Mouse (Mus musculus) limb, embryonic 10.5 days (tissue): ENCODE measurements around the gene Nsun5. TPM values are rescaled to one million over a fixed set of nuclear protein-coding genes. Genes with fewer than 3 reads are reported as not detected.
A peak's percentile ranks its signal among the peaks of the same experiment; 100 is the strongest.
"Not testable (repeated sequence)": the region's sequence is repeated elsewhere in the genome, so short reads cannot be mapped to it uniquely, and the experiment has no call there.

Experiments
- DNase-seq: peaks from one replicate; pipeline ENCODE4 v3.0.0-alpha.2; 2017; ENCODE audit warnings: low spot score
- H3K27ac ChIP-seq: fragments of 300-500 bp; sonication (generic); 2 replicates; pipeline ENCODE4 v1.5.1; 2016; ENCODE audit warnings: mild to moderate bottlenecking
- H3K27me3 ChIP-seq: fragments of 300-500 bp; sonication (generic); 2 replicates; pipeline ENCODE4 v1.6.1; 2016; ENCODE audit warnings: low read depth, mild to moderate bottlenecking; ENCODE audit not compliant: poor library complexity, severe bottlenecking
- H3K36me3 ChIP-seq: fragments of 300-500 bp; sonication (generic); 2 replicates; pipeline ENCODE4 v1.6.1; 2016; ENCODE audit warnings: mild to moderate bottlenecking, moderate library complexity
- H3K4me1 ChIP-seq: fragments of 300-500 bp; sonication (generic); 2 replicates; pipeline ENCODE4 v1.6.1; 2016
- H3K4me3 ChIP-seq: fragments of 300-500 bp; sonication (generic); 2 replicates; pipeline ENCODE4 v1.5.1; 2016; ENCODE audit warnings: mild to moderate bottlenecking, moderate library complexity
- H3K9me3 ChIP-seq: fragments of 300-500 bp; sonication (generic); replicated peaks from 2 replicates; pipeline ENCODE4 v1.6.1; 2016; ENCODE audit warnings: mild to moderate bottlenecking
- WGBS: fragments of 180-500 bp; shearing (Covaris S2); methylation state at CpG from one replicate; pipeline ENCODE4 v1.1.7; 2016; 5-methylcytosine and 5-hydroxymethylcytosine counted together
- polyA plus RNA-seq: library from polyadenylated mRNA; unstranded; fragments of >200 nt; fragmentation: Nextera tagmentation; extraction: Ambion mirVana; gene quantifications from 2 replicates; pipeline ENCODE4 v1.2.1, GENCODE M21; 2016

The Nsun5 gene
- polyA plus RNA-seq, 1 experiment from 2014 or later, result 53.2 TPM

- Histone ChIP-seq H3K27me3 (peaks cover 30% of the 10 kb centered on the region), H3K4me3 (peak overlapping the region; percentile 29), H3K9me3 (peaks cover 2% of the 10 kb centered on the region), H3K36me3 (no peaks in the 10 kb centered on the region), H3K4me1 (peaks cover 6% of the 10 kb centered on the region), H3K27ac (no peak overlapping the region)
- WGBS, result 20% methylated on average over 20 of the region's 20 CpGs
- peak; percentile 61 for DNase-seq
Observed at GRCm38 (mm10) chr5:135353564-135353963, 16.2 kb upstream of the Nsun5 start.

DNA sequence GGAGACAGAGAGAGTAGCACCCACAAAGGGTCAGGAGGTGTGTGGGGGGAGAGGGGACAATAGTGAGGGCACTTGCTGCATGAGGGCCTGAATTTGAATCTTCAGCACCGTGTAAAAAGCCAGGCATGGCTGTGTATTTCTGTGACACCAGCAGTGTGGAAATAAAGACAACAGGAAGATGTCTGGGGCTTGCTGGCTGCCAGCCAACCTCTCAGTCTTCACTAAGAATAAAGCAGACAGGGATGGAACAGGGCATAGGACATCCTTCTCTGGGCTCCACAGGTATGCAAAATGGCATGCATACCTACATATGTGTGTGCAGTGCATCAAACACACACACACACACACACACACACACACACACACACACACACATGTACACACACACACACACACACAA, 13.7 kb upstream of the Nsun5 start:
- no peaks in the 10 kb centered on the region for H3K36me3 ChIP-seq
- H3K4me1 ChIP-seq, result peaks cover 6% of the 10 kb centered on the region
- no peak overlapping the region for H3K27ac ChIP-seq
- H3K27me3 ChIP-seq, result peaks cover 30% of the 10 kb centered on the region
- 69% methylated on average over 1 of the region's 1 CpGs for WGBS
- no peak overlapping the region for H3K4me3 ChIP-seq
- H3K9me3 ChIP-seq, result peaks cover 2% of the 10 kb centered on the region
- no peak for DNase-seq

DNA sequence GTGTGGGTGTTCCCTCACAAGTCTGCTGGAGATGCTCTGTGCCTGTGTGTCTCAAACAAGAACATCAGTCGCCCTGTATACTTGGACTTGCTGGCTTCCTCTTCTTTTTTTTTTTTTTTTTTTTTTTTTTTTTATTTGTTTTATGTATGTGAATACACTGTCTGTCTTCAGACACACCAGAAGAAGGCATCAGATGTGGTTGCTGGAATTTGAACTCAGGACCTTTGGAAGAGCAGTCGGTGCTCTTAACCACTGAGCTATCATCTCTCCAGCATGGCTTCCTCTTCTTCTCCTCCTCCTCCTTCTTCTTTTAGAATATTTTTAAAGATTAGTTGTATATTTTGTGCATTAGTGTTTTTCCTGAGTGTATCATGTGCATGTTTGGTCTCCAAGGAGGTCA, 12.2 kb upstream of the Nsun5 start:
- 89% methylated on average over 2 of the region's 2 CpGs for WGBS
- no peak overlapping the region for H3K4me3 ChIP-seq
- H3K27ac ChIP-seq, result no peak overlapping the region
- peaks cover 2% of the 10 kb centered on the region for H3K9me3 ChIP-seq
- H3K27me3 ChIP-seq, result peaks cover 20% of the 10 kb centered on the region
- no peaks in the 10 kb centered on the region for H3K36me3 ChIP-seq
- no peak for DNase-seq
- peaks cover 6% of the 10 kb centered on the region for H3K4me1 ChIP-seq

DNA sequence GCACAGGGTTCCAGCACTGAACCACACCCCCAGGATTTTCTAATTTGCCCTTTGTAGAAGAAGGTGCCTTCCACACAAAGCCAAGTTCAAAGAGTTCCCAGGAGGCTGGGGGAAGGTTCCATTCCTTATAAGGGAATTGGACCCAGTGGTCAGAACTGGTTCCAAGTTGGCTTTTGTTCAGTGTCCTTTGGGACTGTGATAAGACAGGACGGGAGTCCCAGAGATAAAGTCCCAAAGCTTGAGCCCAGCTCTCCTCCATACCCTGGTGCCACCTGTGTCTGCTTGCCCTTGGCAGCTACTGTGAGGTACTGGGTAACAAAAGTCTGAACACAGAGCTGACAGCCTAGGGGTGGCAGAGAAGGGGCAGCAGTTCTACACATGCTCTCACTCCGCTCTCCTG, 10.0 kb upstream of the Nsun5 start:
- DNase-seq, result no peak
- H3K4me1 ChIP-seq, result no peaks in the 10 kb centered on the region
- H3K36me3 ChIP-seq, result no peaks in the 10 kb centered on the region
- H3K9me3 ChIP-seq, result peaks cover 2% of the 10 kb centered on the region
- no peak overlapping the region for H3K27ac ChIP-seq
- 0 out of 2 replicates have a peak, but pooled peaks cover 2% of the 10 kb centered on the region for H3K27me3 ChIP-seq
- 94% methylated on average over 2 of the region's 2 CpGs for WGBS
- no peak overlapping the region for H3K4me3 ChIP-seq

GRCm38 (mm10) chr5:135362572-135362971, 7.2 kb upstream of the Nsun5 start:
- Histone ChIP-seq H3K36me3 (no peaks in the 10 kb centered on the region), H3K27ac (no peak overlapping the region), H3K27me3 (0 out of 2 replicates have a peak, but pooled peaks cover 2% of the 10 kb centered on the region), H3K9me3 (peaks cover under 1% of the 10 kb centered on the region), H3K4me3 (no peak overlapping the region), H3K4me1 (no peaks in the 10 kb centered on the region)
- whole genome bisulfite sequencing, result 95% methylated on average over 3 of the region's 3 CpGs
- DNase-seq, result no peak

DNA sequence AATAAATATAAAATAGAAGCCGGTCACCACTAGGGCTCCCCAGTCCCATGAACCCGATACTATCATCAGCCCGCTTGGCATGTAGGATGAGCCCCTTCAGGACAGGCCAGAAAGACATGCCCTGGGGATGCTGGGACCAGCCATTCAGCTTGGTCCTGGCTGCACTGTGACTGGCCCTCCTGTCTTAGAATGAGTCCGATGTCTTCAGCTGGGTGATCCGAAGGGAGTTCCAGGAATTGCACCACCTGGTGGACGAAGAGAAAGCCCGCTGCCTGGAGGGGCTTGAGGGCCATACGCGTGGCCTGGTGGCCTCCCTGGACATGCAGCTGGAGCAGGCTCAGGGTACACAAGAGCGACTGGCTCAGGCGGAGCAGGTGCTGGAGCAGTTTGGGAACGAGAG, 6.2 kb upstream of the Nsun5 start:
- DNase-seq, result peak; percentile 71
- Histone ChIP-seq H3K4me3 (no peak overlapping the region), H3K27ac (no peak overlapping the region), H3K4me1 (no peaks in the 10 kb centered on the region), H3K36me3 (no peaks in the 10 kb centered on the region), H3K9me3 (no peaks in the 10 kb centered on the region), H3K27me3 (0 out of 2 replicates have a peak, but pooled peaks cover 2% of the 10 kb centered on the region)
- 30% methylated on average over 12 of the region's 12 CpGs for WGBS

DNA sequence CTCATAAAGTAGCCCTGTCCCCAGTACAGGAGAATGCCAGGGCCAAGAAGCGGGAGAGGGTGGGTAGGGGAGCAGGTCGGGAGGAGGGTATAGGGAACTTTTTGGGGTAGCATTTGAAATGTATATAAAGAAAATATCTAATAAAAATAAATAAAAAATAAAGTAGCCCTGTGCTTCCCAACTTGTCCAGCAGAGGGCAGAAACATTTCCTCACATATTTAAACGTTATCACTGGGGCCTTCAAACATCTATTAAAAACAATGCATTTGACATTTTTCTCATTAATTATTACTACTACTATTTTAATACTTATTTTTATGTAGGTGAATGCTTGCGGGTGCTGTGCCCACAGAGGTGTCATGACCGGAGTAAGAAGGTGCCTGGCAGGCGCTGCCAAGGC, 1.9 kb upstream of the Nsun5 start:
- H3K27ac ChIP-seq, result no peak overlapping the region
- H3K4me3 ChIP-seq, result no peak overlapping the region
- H3K36me3 ChIP-seq, result peaks cover 18% of the 10 kb centered on the region
- H3K27me3 ChIP-seq, result 0 out of 2 replicates have a peak, but pooled peaks cover 2% of the 10 kb centered on the region
- 61% methylated on average over 6 of the region's 6 CpGs for WGBS
- no peaks in the 10 kb centered on the region for H3K9me3 ChIP-seq
- no peak for DNase-seq
- peaks cover 19% of the 10 kb centered on the region for H3K4me1 ChIP-seq

DNA sequence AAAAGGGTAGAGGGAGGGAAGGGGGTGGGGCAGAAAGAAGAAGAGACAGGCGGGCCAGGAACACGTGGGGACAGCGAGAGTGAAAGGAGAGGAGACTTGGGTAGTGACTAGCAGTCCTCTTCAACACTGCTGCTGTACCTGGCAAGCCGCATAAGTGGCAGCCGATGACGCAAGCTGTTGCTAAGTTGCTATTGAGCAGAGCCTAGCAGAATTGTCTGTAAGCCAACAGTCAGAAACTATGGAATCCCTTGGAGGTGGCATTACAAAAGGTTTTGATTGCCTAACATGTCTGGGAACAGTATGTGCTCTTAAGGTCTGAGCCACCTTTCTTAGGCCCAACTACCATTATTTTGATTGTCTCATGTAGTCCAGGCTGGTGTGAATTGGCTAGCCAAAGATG, 1.4 kb upstream of the Nsun5 start:
- Histone ChIP-seq H3K4me3 (no peak overlapping the region), H3K36me3 (peaks cover 23% of the 10 kb centered on the region), H3K27ac (no peak overlapping the region), H3K27me3 (0 out of 2 replicates have a peak, but pooled peaks cover 2% of the 10 kb centered on the region), H3K9me3 (no peaks in the 10 kb centered on the region), H3K4me1 (peaks cover 19% of the 10 kb centered on the region)
- DNase-seq, result no peak
- 77% methylated on average over 6 of the region's 6 CpGs for WGBS

DNA sequence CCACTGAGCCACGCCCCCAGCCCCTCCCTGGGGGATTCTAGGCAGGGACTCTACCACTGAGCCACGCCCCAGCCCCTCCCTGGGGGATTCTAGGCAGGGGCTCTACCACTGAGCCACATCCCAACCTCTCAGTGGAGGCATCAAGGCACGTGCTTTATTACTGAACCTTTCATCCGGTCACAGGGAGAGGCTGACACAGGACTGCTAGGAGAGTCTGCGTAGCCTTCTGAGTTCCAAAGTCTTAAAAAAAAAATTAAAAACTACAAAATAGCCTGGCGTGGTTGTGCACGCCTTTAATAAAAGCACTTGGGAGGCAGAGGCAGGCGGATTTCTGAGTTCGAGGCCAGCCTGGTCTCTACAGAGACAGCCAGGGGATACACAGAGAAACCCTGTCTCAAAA, 557 bp upstream of the Nsun5 start:
- H3K36me3 ChIP-seq, result peaks cover 32% of the 10 kb centered on the region
- H3K27ac ChIP-seq, result peak overlapping the region; percentile 85
- H3K4me1 ChIP-seq, result peaks cover 19% of the 10 kb centered on the region
- peak overlapping the region; percentile 98 for H3K4me3 ChIP-seq
- not testable (repeated sequence) for H3K9me3 ChIP-seq, H3K27me3 ChIP-seq, DNase-seq
- WGBS, result 63% methylated on average over 9 of the region's 9 CpGs

DNA sequence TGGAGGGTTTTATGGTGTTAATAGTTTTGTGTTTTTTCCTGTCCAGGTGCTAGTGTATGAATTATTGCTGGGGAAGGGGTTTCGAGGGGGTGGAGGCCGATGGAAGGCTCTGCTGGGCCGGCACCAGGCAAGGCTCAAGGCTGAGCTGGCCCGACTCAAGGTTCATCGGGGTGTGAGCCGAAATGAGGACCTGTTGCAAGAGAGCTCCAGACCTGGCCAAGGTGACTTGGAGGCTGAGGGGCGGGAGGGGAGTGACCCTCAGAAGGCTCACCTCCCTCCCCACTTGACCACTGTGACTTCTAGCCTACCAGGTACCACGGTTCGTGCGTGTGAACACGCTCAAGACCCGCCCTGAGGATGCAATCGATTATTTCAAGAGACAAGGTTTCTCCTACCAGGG, 1.4 kb downstream of the Nsun5 start:
- peak overlapping the region; percentile 98; the same call in 1 of the 2 replicates for H3K4me3 ChIP-seq
- no peaks in the 10 kb centered on the region for H3K27me3 ChIP-seq
- 95% methylated on average over 13 of the region's 13 CpGs for WGBS
- H3K4me1 ChIP-seq, result peaks cover 19% of the 10 kb centered on the region
- no peak overlapping the region for H3K27ac ChIP-seq
- H3K36me3 ChIP-seq, result peaks cover 52% of the 10 kb centered on the region
- no peak for DNase-seq
- no peaks in the 10 kb centered on the region for H3K9me3 ChIP-seq

DNA sequence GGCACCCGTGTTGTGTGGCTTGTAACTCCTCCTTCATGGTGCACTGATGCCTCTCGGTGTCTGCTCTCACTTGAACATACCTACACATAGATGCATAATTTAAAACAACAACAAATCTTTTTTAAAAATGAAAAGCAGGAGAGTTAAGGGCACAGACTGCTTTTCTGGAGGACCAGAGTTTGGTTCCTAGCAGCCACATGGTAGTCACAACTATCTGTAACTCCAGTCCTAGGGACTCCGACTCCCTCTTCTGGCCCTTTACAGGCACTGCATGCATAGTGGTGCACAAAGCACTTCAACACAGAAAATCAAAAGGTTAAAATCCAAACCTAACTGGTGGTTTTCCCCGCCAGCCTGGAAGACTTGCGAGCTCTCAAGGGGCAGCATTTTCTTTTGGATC, 3.8 kb downstream of the Nsun5 start:
- no peaks in the 10 kb centered on the region for H3K27me3 ChIP-seq
- no peaks in the 10 kb centered on the region for H3K9me3 ChIP-seq
- H3K27ac ChIP-seq, result no peak overlapping the region
- peaks cover 76% of the 10 kb centered on the region for H3K36me3 ChIP-seq
- DNase-seq, result no peak
- peaks cover 19% of the 10 kb centered on the region for H3K4me1 ChIP-seq
- whole genome bisulfite sequencing, result 97% methylated on average over 5 of the region's 5 CpGs
- H3K4me3 ChIP-seq, result no peak overlapping the region

DNA sequence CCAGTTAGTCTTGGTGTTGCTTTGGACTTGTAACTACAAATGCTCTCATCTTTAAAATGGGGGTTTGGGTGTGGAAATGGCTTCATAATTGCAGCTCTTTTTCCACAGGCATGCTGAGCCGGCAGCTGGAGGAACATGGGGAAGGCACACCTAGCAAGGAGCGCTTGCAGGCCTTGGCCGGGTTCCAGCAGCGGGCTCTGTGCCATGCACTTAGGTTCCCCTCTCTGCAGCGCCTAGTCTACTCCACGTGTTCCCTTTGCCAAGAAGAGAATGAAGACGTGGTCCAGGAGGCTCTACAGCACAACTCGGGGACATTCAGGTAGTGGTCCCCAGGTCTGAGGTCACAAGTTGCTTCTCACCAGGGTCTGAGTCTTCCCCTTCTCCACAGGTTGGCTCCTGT, 5.4 kb downstream of the Nsun5 start:
- DNase-seq, result no peak
- Histone ChIP-seq H3K4me3 (no peak overlapping the region), H3K27me3 (no peaks in the 10 kb centered on the region), H3K9me3 (no peaks in the 10 kb centered on the region), H3K36me3 (peaks cover 91% of the 10 kb centered on the region), H3K4me1 (peaks cover 13% of the 10 kb centered on the region), H3K27ac (no peak overlapping the region)
- 90% methylated on average over 8 of the region's 8 CpGs for WGBS

- no peaks in the 10 kb centered on the region for H3K9me3 ChIP-seq
- peaks cover under 1% of the 10 kb centered on the region; the same call in 1 of the 2 replicates for H3K4me1 ChIP-seq
- H3K36me3 ChIP-seq, result peaks cover 100% of the 10 kb centered on the region
- H3K27ac ChIP-seq, result no peak overlapping the region
- 67% methylated on average over 2 of the region's 2 CpGs for WGBS
- H3K27me3 ChIP-seq, result no peaks in the 10 kb centered on the region
- DNase-seq, result no peak
- H3K4me3 ChIP-seq, result no peak overlapping the region
Observed at GRCm38 (mm10) chr5:135376341-135376740, 6.6 kb downstream of the Nsun5 start.

DNA sequence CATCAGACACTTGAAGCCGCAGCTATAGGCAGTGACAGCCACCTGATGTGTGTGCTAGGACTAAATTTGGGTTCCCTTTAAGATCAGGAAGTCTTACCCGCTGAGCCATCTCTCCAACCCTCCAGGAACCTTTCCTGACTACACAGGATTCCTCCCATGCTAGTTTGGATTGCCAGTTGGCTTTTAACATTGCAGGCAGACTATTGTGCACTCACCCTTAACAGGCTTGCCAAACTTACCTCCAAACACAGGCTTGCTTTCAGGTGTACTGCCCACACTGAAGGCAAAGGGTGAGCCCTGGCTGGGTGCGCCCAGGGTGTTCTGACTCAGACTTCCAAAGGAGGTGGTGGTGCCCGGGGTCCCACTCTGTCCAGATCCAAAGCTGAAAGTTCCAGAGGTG, 10.9 kb downstream of the Nsun5 start:
- Histone ChIP-seq H3K4me1 (no peaks in the 10 kb centered on the region), H3K27ac (no peak overlapping the region), H3K27me3 (no peaks in the 10 kb centered on the region), H3K4me3 (no peak overlapping the region), H3K9me3 (no peaks in the 10 kb centered on the region), H3K36me3 (peaks cover 100% of the 10 kb centered on the region)
- WGBS, result 90% methylated on average over 4 of the region's 4 CpGs
- no peak for DNase-seq
